Mouse (Mus musculus) embryonic facial prominence, embryonic 10.5 days (tissue): ENCODE results near the gene Znhit3. TPM values are rescaled to one million over a fixed set of nuclear protein-coding genes. Genes with fewer than 3 reads are reported as not detected.
"Not testable (repeated sequence)": the region's sequence is repeated elsewhere in the genome, so short reads cannot be mapped to it uniquely, and the experiment has no call there.

Source experiments
- DNase-seq: peaks from one replicate; pipeline ENCODE4 v3.0.0-alpha.2; 2017; ENCODE audit warnings: low spot score
- H3K27ac ChIP-seq: fragments of 300-500 bp; sonication (generic); replicated peaks from 2 replicates; pipeline ENCODE4 v1.5.1; 2016; ENCODE audit warnings: mild to moderate bottlenecking
- H3K27me3 ChIP-seq: fragments of 300-500 bp; sonication (generic); replicated peaks from 2 replicates; pipeline ENCODE4 v1.6.1; 2016; ENCODE audit warnings: low read depth, mild to moderate bottlenecking; ENCODE audit not compliant: poor library complexity, severe bottlenecking
- H3K36me3 ChIP-seq: fragments of 300-500 bp; sonication (generic); replicated peaks from 2 replicates; pipeline ENCODE4 v1.6.1; 2016; ENCODE audit warnings: mild to moderate bottlenecking, moderate library complexity
- H3K4me1 ChIP-seq: fragments of 300-500 bp; sonication (generic); 2 replicates; pipeline ENCODE4 v1.6.1; 2016
- H3K4me3 ChIP-seq: fragments of 300-500 bp; sonication (generic); 2 replicates; pipeline ENCODE4 v1.5.1; 2016; ENCODE audit warnings: mild to moderate bottlenecking, moderate library complexity
- H3K9me3 ChIP-seq: fragments of 300-500 bp; sonication (generic); 2 replicates; pipeline ENCODE4 v1.6.1; 2016; ENCODE audit warnings: mild to moderate bottlenecking
- WGBS: fragments of 180-500 bp; shearing (Covaris S2); methylation state at CpG from one replicate; pipeline ENCODE4 v1.1.7; 2016; 5-methylcytosine and 5-hydroxymethylcytosine counted together
- polyA plus RNA-seq: library from polyadenylated mRNA; unstranded; fragments of >200 nt; fragmentation: Nextera tagmentation; extraction: Ambion mirVana; gene quantifications from 2 replicates; pipeline ENCODE4 v1.2.1, GENCODE M21; 2016

The Znhit3 gene
- polyA plus RNA-seq, 1 experiment from 2014 or later: 96.8 TPM

- no peaks in the 10 kb centered on the region for H3K27me3 ChIP-seq
- peaks cover 27% of the 10 kb centered on the region for H3K4me1 ChIP-seq
- 93% methylated on average over 7 of the region's 7 CpGs for WGBS
- H3K4me3 ChIP-seq: no peak overlapping the region
- no peak for DNase-seq
- no peak overlapping the region for H3K27ac ChIP-seq
- H3K36me3 ChIP-seq: peaks cover 66% of the 10 kb centered on the region
- no peaks in the 10 kb centered on the region for H3K9me3 ChIP-seq
Observed at GRCm38 (mm10) chr11:84882346-84882745, 33.8 kb downstream of the Znhit3 start.

- Histone ChIP-seq H3K4me3 (peak overlapping the region; percentile 92), H3K27ac (peak overlapping the region; percentile 96), H3K36me3 (peaks cover 63% of the 10 kb centered on the region), H3K4me1 (peaks cover 27% of the 10 kb centered on the region), H3K27me3 (no peaks in the 10 kb centered on the region), H3K9me3 (no peaks in the 10 kb centered on the region)
- no peak for DNase-seq
- WGBS: 62% methylated on average over 9 of the region's 9 CpGs
Observed at GRCm38 (mm10) chr11:84880971-84881370, 35.2 kb downstream of the Znhit3 start.

- no peaks in the 10 kb centered on the region for H3K27me3 ChIP-seq
- under 1% methylated on average over 24 of the region's 24 CpGs for WGBS
- peaks cover 27% of the 10 kb centered on the region for H3K4me1 ChIP-seq
- H3K27ac ChIP-seq: peak overlapping the region; percentile 96
- H3K4me3 ChIP-seq: peak overlapping the region; percentile 92
- H3K36me3 ChIP-seq: peaks cover 59% of the 10 kb centered on the region
- DNase-seq: peak; percentile 78
- H3K9me3 ChIP-seq: no peaks in the 10 kb centered on the region
Observed at GRCm38 (mm10) chr11:84880465-84880961, 35.7 kb downstream of the Znhit3 start.

- Histone ChIP-seq H3K4me3 (peak within 1 kb of the TSS; percentile 92), H3K27me3 (no peaks in the 10 kb centered on the region), H3K4me1 (peaks cover 27% of the 10 kb centered on the region), H3K36me3 (peaks cover 53% of the 10 kb centered on the region), H3K9me3 (no peaks in the 10 kb centered on the region), H3K27ac (peak within 1 kb of the TSS; percentile 96)
- peak; percentile 88 for DNase-seq
- WGBS: under 1% methylated on average over 81 of the region's 81 CpGs
Observed at GRCm38 (mm10) chr11:84879772-84880464, 36.2 kb downstream of the Znhit3 start, which contains the start of the genes Myo19 and Pigw. TSS of gene Myo19 (plus strand) at chr11:84880148. TSS of gene Pigw (minus strand) at chr11:84880285.

- Histone ChIP-seq H3K9me3 (no peaks in the 10 kb centered on the region), H3K27ac (peak overlapping the region; percentile 96), H3K27me3 (no peaks in the 10 kb centered on the region), H3K4me1 (peaks cover 27% of the 10 kb centered on the region), H3K36me3 (peaks cover 46% of the 10 kb centered on the region), H3K4me3 (peak overlapping the region; percentile 92)
- DNase-seq: no peak
- 24% methylated on average over 7 of the region's 7 CpGs for WGBS
Observed at GRCm38 (mm10) chr11:84879007-84879771, 37.0 kb downstream of the Znhit3 start.

- DNase-seq, H3K9me3 ChIP-seq, H3K27me3 ChIP-seq, H3K27ac ChIP-seq, H3K4me3 ChIP-seq: not testable (repeated sequence)
- Histone ChIP-seq H3K4me1 (peaks cover 21% of the 10 kb centered on the region), H3K36me3 (peaks cover 28% of the 10 kb centered on the region)
- 67% methylated on average over 1 of the region's 1 CpGs for WGBS
Observed at GRCm38 (mm10) chr11:84876020-84876419, 40.1 kb downstream of the Znhit3 start.

- no peak overlapping the region for H3K4me3 ChIP-seq
- no peaks in the 10 kb centered on the region for H3K27me3 ChIP-seq
- 71% methylated on average over 1 of the region's 1 CpGs for WGBS
- H3K36me3 ChIP-seq: peaks cover 26% of the 10 kb centered on the region
- no peak overlapping the region for H3K27ac ChIP-seq
- no peaks in the 10 kb centered on the region for H3K9me3 ChIP-seq
- H3K4me1 ChIP-seq: peaks cover 12% of the 10 kb centered on the region; the same call in 1 of the 2 replicates
- DNase-seq: no peak
Observed at GRCm38 (mm10) chr11:84873042-84873833, 42.9 kb downstream of the Znhit3 start.

- H3K4me1 ChIP-seq: peaks cover 24% of the 10 kb centered on the region
- peak overlapping the region; percentile 75 for H3K4me3 ChIP-seq
- H3K36me3 ChIP-seq: peaks cover 16% of the 10 kb centered on the region
- WGBS: 81% methylated on average over 4 of the region's 4 CpGs
- DNase-seq: no peak
- peak overlapping the region; percentile 97 for H3K27ac ChIP-seq
- no peaks in the 10 kb centered on the region for H3K9me3 ChIP-seq
- no peaks in the 10 kb centered on the region for H3K27me3 ChIP-seq
Observed at GRCm38 (mm10) chr11:84871548-84872069, 44.6 kb downstream of the Znhit3 start.

GRCm38 (mm10) chr11:84871046-84871445, 45.1 kb downstream of the Znhit3 start:
- H3K36me3 ChIP-seq: peaks cover 12% of the 10 kb centered on the region; the same call in 1 of the 2 replicates
- H3K4me3 ChIP-seq: peak overlapping the region; percentile 75
- no peak for DNase-seq
- H3K27me3 ChIP-seq: no peaks in the 10 kb centered on the region
- 1% methylated on average over 10 of the region's 10 CpGs for WGBS
- H3K4me1 ChIP-seq: peaks cover 28% of the 10 kb centered on the region
- peak overlapping the region; percentile 97 for H3K27ac ChIP-seq
- H3K9me3 ChIP-seq: no peaks in the 10 kb centered on the region

GRCm38 (mm10) chr11:84870337-84871043, 45.7 kb downstream of the Znhit3 start, which contains the start of gene Ggnbp2:
TSS of gene Ggnbp2 (minus strand) at chr11:84870817.
- under 1% methylated on average over 57 of the region's 62 CpGs for WGBS
- peak within 1 kb of the TSS; percentile 97 for H3K27ac ChIP-seq

GRCm38 (mm10) chr11:84869537-84870232, 46.5 kb downstream of the Znhit3 start:
- H3K27ac ChIP-seq: peak overlapping the region; percentile 97
- WGBS: under 1% methylated on average over 60 of the region's 61 CpGs
- H3K9me3 ChIP-seq: no peaks in the 10 kb centered on the region
- H3K36me3 ChIP-seq: peaks cover 12% of the 10 kb centered on the region
- peak overlapping the region; percentile 75 for H3K4me3 ChIP-seq
- H3K4me1 ChIP-seq: peaks cover 36% of the 10 kb centered on the region
- peak; percentile 98 for DNase-seq
- H3K27me3 ChIP-seq: no peaks in the 10 kb centered on the region

More at GRCm38 (mm10) chr11:84870337-84871043, 45.7 kb downstream of the Znhit3 start, which contains the start of gene Ggnbp2:
- no peaks in the 10 kb centered on the region for H3K27me3 ChIP-seq
- peak within 1 kb of the TSS; percentile 75 for H3K4me3 ChIP-seq
- H3K9me3 ChIP-seq: no peaks in the 10 kb centered on the region
- DNase-seq: peak; percentile 94
- peaks cover 12% of the 10 kb centered on the region for H3K36me3 ChIP-seq
- H3K4me1 ChIP-seq: peaks cover 32% of the 10 kb centered on the region
